Mouse (Mus musculus) midbrain, postnatal 0 days (tissue): ENCODE data around the gene Epha3. TPM values are rescaled to one million over a fixed set of nuclear protein-coding genes. Genes with fewer than 3 reads are reported as not detected.

ENCODE experiments used
- ATAC-seq: fragments of 200-750 bp; cut with Nextera tagmentation; 2 replicates; pipeline ENCODE4 v1.8.0; 2017; ENCODE audit warnings: moderate number of reproducible peaks, mild to moderate bottlenecking, moderate TSS enrichment, moderate library complexity; ENCODE audit not compliant: low FRiP score
- DNase-seq: peaks from one replicate; pipeline ENCODE4 v3.0.0-alpha.2; 2015; ENCODE audit warnings: low spot score
- H3K27ac ChIP-seq: fragments of 300-500 bp; sonication (generic); 2 replicates; pipeline ENCODE4 v1.5.1; 2014; ENCODE audit warnings: low read depth, mild to moderate bottlenecking, low read length, mixed read lengths
- H3K27me3 ChIP-seq: fragments of 300-500 bp; sonication (generic); 2 replicates; pipeline ENCODE4 v1.6.1; 2014; ENCODE audit warnings: low read length, control low read depth, mixed read lengths; ENCODE audit not compliant: insufficient read depth
- H3K36me3 ChIP-seq: fragments of 300-500 bp; sonication (generic); 2 replicates; pipeline ENCODE4 v1.6.1; 2014; ENCODE audit warnings: low read length, control low read depth, mixed read lengths; ENCODE audit not compliant: insufficient read depth
- H3K4me1 ChIP-seq: fragments of 300-500 bp; sonication (generic); 2 replicates; pipeline ENCODE4 v1.6.1; 2014; ENCODE audit warnings: mild to moderate bottlenecking, control low read depth, antibody characterized with exemption, low read length, mixed read lengths; ENCODE audit not compliant: insufficient read depth
- H3K4me2 ChIP-seq: fragments of 300-500 bp; sonication (generic); 2 replicates; pipeline ENCODE4 v1.6.1; 2014; ENCODE audit warnings: low read depth, mild to moderate bottlenecking, low read length, mixed read lengths; ENCODE audit not compliant: poor library complexity, severe bottlenecking
- H3K4me3 ChIP-seq: fragments of 300-500 bp; sonication (generic); 2 replicates; pipeline ENCODE4 v1.5.1; 2014; ENCODE audit warnings: low read depth, mild to moderate bottlenecking, low read length, moderate library complexity
- H3K9ac ChIP-seq: fragments of 300-500 bp; sonication (generic); replicated peaks from 2 replicates; pipeline ENCODE4 v1.6.1; 2014; ENCODE audit warnings: mild to moderate bottlenecking, low read length, moderate library complexity, mixed read lengths; ENCODE audit not compliant: poor library complexity, severe bottlenecking
- H3K9me3 ChIP-seq: fragments of 300-500 bp; sonication (generic); 2 replicates; pipeline ENCODE4 v1.6.1; 2016; ENCODE audit warnings: low read length, control low read depth
- CTCF ChIP-seq: IDR thresholded peaks from 2 replicates; pipeline ENCODE4 v1.5.1; 2016; ENCODE audit warnings: antibody characterized with exemption, mild to moderate bottlenecking
- WGBS: fragments of 180-500 bp; shearing (Covaris S2); extraction: QIAGEN DNeasy Blood & Tissue Kit; methylation state at CpG from one replicate; pipeline ENCODE4 v1.1.7; 2014; 5-methylcytosine and 5-hydroxymethylcytosine counted together
- polyA plus RNA-seq: library from polyadenylated mRNA; unstranded; fragments of >200 nt; fragmentation: Nextera tagmentation; extraction: Ambion mirVana; gene quantifications from 2 replicates; pipeline ENCODE4 v1.2.1, GENCODE M21; 2015
- total RNA-seq: library from RNA; depleted of rRNA; stranded (reverse); fragments of >200 nt; gene quantifications from 2 replicates; pipeline ENCODE4 v1.2.3, GENCODE M21; 2014

Epha3 gene
- total and polyA plus RNA-seq, 2 experiments from 2014 or later: 8.6 to 11.5 TPM

DNA sequence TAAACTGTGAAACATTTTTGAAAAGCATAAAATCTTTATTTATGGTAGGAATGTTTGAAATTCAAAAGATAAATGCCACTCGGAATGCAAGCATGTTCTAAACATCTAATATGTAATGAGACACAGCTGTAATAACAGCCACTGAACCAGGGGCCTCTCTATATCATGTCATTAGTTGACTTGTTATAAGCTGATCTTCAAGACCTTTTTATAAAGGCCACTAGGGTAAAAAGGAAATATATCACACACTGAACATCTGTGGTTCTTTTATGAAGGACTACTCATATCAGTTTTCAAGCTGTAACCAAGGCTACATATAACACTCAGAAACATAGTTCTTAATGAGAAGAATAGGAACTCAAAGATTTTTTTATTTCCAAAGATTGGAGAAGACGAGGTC is 221.3 kb downstream of the Epha3 start:
- WGBS: 83% methylated on average over 2 of the region's 2 CpGs
- H3K4me2 ChIP-seq: no peak overlapping the region
- no peak overlapping the region for H3K9ac ChIP-seq
- DNase-seq (no peak), ATAC-seq (no peak)
- H3K4me1 ChIP-seq: no peaks in the 10 kb centered on the region
- H3K36me3 ChIP-seq: no peaks in the 10 kb centered on the region
- no peak for TF ChIP-seq CTCF
- no peaks in the 10 kb centered on the region for H3K9me3 ChIP-seq
- no peak overlapping the region for H3K4me3 ChIP-seq
- no peaks in the 10 kb centered on the region for H3K27me3 ChIP-seq
- H3K27ac ChIP-seq: no peak overlapping the region

DNA sequence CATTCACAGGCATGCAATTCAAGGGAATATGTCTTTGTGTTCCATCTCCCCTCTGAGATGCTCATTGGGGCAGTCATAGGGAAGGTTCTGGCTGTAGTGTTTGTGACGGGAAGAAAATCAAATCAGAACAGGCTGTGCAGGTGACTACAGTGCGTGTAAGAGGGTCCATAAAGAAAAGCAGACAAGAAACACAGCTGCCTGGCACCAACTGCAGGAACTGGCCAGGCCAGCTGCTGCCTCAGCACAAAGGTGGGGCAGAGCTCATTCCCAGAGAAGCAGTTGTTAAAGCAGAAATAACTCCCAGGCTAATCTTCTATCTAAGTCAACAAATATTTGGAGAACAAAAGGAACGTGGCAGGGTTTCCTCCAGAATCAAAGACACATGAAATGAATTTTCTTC is 222.4 kb downstream of the Epha3 start:
- no peak overlapping the region for H3K4me3 ChIP-seq
- no peaks in the 10 kb centered on the region for H3K4me1 ChIP-seq
- TF ChIP-seq CTCF: no peak
- H3K9ac ChIP-seq: no peak overlapping the region
- H3K27me3 ChIP-seq: no peaks in the 10 kb centered on the region
- H3K27ac ChIP-seq: no peak overlapping the region
- H3K36me3 ChIP-seq: no peaks in the 10 kb centered on the region
- H3K4me2 ChIP-seq: no peak overlapping the region
- no peak for DNase-seq
- WGBS: 60% methylated on average over 3 of the region's 3 CpGs
- no peaks in the 10 kb centered on the region for H3K9me3 ChIP-seq
- ATAC-seq: no peak

DNA sequence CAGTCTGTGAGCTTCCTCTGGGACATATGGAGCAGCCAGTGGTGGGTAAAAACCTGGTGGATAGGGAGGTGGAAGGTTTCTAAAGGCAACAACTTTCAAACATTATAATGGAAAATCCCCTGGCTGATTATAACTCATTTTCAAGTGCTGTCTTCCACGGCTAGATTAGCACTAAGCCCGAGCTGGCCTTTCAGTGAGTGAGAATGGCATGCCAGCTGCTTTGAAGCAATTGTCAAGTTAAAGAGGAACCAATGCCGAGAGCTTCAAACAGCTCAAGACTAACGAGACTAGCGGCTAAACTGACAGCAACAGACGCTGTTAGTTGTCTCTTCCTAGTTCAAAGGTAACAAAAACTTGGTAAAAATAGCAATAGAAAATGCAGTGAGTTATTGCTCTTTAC is 225.3 kb downstream of the Epha3 start:
- Histone ChIP-seq H3K27me3 (no peaks in the 10 kb centered on the region), H3K36me3 (no peaks in the 10 kb centered on the region), H3K4me1 (no peaks in the 10 kb centered on the region), H3K27ac (no peak overlapping the region), H3K4me2 (no peak overlapping the region), H3K4me3 (no peak overlapping the region), H3K9ac (no peak overlapping the region), H3K9me3 (no peaks in the 10 kb centered on the region)
- DNase-seq: no peak
- WGBS: 8% methylated on average over 6 of the region's 6 CpGs
- TF ChIP-seq CTCF: no peak
- no peak for ATAC-seq

DNA sequence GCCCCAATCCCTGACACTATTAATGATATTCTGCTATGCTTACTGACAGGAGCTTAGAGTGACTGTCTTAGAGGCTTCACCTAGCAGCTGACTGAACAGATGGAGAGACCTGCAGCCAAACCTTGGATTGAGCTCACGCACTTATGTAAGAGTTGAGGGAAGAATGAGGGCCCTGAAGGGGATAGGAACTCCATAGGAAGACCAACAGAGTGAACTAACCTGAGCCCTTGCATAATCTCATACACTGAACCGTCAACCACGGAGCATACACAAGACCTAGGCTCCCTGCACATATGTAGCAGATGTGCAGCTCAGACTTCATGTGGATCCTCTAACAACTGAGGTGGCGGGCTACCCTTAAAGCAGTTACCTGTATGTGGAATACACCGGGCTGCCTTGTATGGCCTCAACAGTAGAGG is 230.2 kb downstream of the Epha3 start:
- Histone ChIP-seq H3K27me3 (no peaks in the 10 kb centered on the region), H3K27ac (no peak overlapping the region), H3K4me2 (no peak overlapping the region), H3K4me1 (no peaks in the 10 kb centered on the region), H3K9ac (no peak overlapping the region), H3K36me3 (no peaks in the 10 kb centered on the region), H3K4me3 (no peak overlapping the region), H3K9me3 (no peaks in the 10 kb centered on the region)
- 93% methylated on average over 5 of the region's 5 CpGs for WGBS
- TF ChIP-seq CTCF: no peak
- ATAC-seq (no peak), DNase-seq (no peak)

DNA sequence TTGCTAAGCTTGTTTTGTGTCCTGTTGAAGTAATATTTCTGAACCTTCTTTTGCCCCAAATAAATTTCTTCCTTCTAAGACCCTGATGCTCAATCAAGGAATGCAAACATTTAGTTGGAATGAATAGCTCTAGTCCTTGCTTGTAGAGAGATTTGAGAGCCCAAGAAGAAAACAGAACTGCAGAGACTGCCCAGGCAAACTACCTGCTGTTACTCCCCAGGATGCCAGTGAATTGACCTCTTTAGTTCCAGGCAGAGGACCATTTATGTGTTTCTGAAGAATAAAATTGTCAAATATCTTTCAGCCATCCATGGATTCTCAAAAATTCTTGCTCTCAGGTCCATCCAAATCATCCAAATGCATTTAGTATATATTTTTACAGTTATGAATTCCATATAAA is 238.7 kb downstream of the Epha3 start:
- Histone ChIP-seq H3K27me3 (no peaks in the 10 kb centered on the region), H3K36me3 (no peaks in the 10 kb centered on the region), H3K27ac (no peak overlapping the region), H3K4me2 (no peak overlapping the region), H3K9me3 (no peaks in the 10 kb centered on the region), H3K9ac (no peak overlapping the region), H3K4me1 (no peaks in the 10 kb centered on the region), H3K4me3 (no peak overlapping the region)
- ATAC-seq (no peak), DNase-seq (no peak)
- no peak for TF ChIP-seq CTCF

DNA sequence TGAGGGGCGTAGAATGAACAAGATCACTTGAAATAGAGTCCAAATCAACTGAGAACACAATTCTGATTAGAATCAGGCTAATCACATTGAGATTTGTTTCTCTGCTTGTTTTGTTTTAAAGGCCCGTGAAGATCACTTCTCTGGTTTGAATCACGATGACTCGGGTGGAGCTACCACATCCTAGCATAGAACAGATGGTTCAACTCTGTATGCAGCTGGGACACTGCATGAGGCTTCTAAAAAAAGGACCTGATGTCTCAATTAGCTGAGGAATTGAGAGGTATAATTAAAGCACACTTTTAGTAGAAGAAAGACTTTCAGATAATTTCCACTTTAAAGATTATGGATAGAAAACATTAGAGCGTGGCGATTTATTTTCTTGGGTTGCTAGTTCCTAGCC is 242.1 kb downstream of the Epha3 start:
- DNase-seq: peak; percentile 61
- Histone ChIP-seq H3K4me1 (no peaks in the 10 kb centered on the region), H3K4me3 (no peak overlapping the region), H3K36me3 (no peaks in the 10 kb centered on the region), H3K4me2 (no peak overlapping the region), H3K27ac (no peak overlapping the region), H3K9me3 (no peaks in the 10 kb centered on the region), H3K9ac (no peak overlapping the region), H3K27me3 (no peaks in the 10 kb centered on the region)
- ATAC-seq: no peak; the same call in 1 of the 2 replicates
- TF ChIP-seq CTCF: no peak
- WGBS: 65% methylated on average over 6 of the region's 6 CpGs

DNA sequence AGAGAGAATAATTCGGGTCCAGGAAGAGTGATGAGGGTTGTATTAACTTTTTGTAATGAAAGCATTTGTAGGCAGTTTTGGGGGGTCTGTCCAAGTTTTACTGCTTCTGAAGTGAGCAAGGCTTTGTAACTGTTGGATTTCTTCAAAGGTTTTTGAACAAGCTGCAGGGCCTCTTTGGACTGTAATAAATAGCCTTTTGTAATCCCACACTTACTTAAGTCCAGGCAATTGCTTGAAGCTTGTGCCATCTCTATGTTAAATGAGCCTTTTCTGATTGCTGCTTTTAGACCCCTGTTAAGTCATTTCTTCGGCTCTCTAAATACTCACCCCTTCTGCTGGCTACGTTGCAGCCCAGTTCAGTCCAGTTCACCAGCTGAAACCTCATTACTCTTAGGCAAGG is 248.6 kb downstream of the Epha3 start:
- Histone ChIP-seq H3K27ac (no peak overlapping the region), H3K4me1 (no peaks in the 10 kb centered on the region), H3K27me3 (no peaks in the 10 kb centered on the region), H3K4me3 (no peak overlapping the region), H3K9ac (no peak overlapping the region), H3K9me3 (no peaks in the 10 kb centered on the region), H3K36me3 (no peaks in the 10 kb centered on the region), H3K4me2 (no peak overlapping the region)
- no peak for TF ChIP-seq CTCF
- DNase-seq (peak; percentile 8), ATAC-seq (no peak)
- WGBS: 37% methylated on average over 3 of the region's 3 CpGs
